Mouse (Mus musculus) 3T3-L1 (cell line): ENCODE measurements around the gene Gm28102.
"Not testable (repeated sequence)": the region's sequence is repeated elsewhere in the genome, so short reads cannot be mapped to it uniquely, and the experiment has no call there.

Source experiments
- DNase-seq: peaks from one replicate; pipeline ENCODE4 v3.0.0-alpha.2; 2015; ENCODE audit warnings: low read depth, low spot score

Gene Gm28102

GRCm38 (mm10) chrY:88053015-88053414, at the start of gene Gm28102:
Gene Gm28102, plus strand, starts transcription at chrY:88053315.
- DNase-seq: not testable (repeated sequence)
